Mouse (Mus musculus) G1E (cell line): ENCODE measurements around the gene Pcca.

Experiments
- CTCF ChIP-seq: IDR thresholded peaks from 2 replicates; pipeline ENCODE4 v1.5.1; 2012; ENCODE audit warnings: low read depth, low read length, inconsistent platforms, mixed read lengths
- GATA1 ChIP-seq: IDR thresholded peaks from 2 replicates; pipeline ENCODE4 v1.6.1; 2012; ENCODE audit warnings: borderline replicate concordance, low read length, inconsistent platforms, mixed read lengths
- TAL1 ChIP-seq: conservative IDR thresholded peaks from 2 replicates; pipeline ENCODE4 v1.6.1; 2012; ENCODE audit warnings: low read depth, low read length, inconsistent platforms, mixed read lengths

- TF ChIP-seq CTCF (no peak), TAL1 (no peak), GATA1 (no peak)
Observed at GRCm38 (mm10) chr14:122888480-122888872, 354.4 kb downstream of the Pcca start.
